Mouse (Mus musculus): ENCODE data around the gene Dnm3. TPM values are rescaled to one million over a fixed set of nuclear protein-coding genes. Genes with fewer than 3 reads are reported as not detected.

Dnm3 gene
- polyA plus RNA-seq, 1 experiment from 2014 or later = 7.2 TPM

DNA sequence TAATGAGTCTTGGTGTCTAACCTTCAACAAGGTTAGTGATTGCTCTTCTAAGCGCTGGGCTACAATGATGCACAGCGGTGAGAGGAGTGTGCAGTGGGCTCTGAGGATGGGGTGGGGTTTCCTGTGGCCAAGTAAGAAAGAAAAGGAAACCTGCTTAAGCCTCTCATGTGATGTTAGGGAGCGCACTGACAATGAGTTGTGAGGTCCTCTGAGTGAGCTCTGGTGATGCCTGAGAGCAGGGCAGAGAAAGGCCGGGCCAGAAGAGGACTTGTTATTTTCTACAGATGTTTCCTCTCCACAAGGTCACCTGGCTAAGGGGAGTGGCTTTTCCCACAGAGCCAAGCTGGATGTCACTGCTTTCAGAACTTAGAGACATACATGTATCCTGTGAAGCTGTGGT, 298.4 kb downstream of the Dnm3 start:
- WGBS = 87% methylated on average over 4 of the region's 4 CpGs
- H3K4me2 ChIP-seq (ENCODE audit: low read depth, low read length, severe bottlenecking) = no peak overlapping the region
- H3K36me3 ChIP-seq (ENCODE audit: control insufficient read depth, insufficient read depth, low read length) = no peaks in the 10 kb centered on the region
- ATAC-seq (replicated peaks; ENCODE audit: low FRiP score) (no peak), DNase-seq (ENCODE audit: low spot score) (no peak)
- H3K27me3 ChIP-seq (ENCODE audit: control insufficient read depth, insufficient read depth, low read length) = no peaks in the 10 kb centered on the region
- no peak overlapping the region for H3K9ac ChIP-seq (ENCODE audit: low read length)
- H3K4me1 ChIP-seq (replicated peaks; ENCODE audit: control insufficient read depth, insufficient read depth, low read length) = no peaks in the 10 kb centered on the region; the same call in 1 of the 2 replicates
- H3K27ac ChIP-seq (ENCODE audit: low read depth, low read length) = no peak overlapping the region
- H3K4me3 ChIP-seq (ENCODE audit: low read depth, low read length) = no peak overlapping the region
- no peaks in the 10 kb centered on the region for H3K9me3 ChIP-seq (ENCODE audit: control insufficient read depth, low read length)

DNA sequence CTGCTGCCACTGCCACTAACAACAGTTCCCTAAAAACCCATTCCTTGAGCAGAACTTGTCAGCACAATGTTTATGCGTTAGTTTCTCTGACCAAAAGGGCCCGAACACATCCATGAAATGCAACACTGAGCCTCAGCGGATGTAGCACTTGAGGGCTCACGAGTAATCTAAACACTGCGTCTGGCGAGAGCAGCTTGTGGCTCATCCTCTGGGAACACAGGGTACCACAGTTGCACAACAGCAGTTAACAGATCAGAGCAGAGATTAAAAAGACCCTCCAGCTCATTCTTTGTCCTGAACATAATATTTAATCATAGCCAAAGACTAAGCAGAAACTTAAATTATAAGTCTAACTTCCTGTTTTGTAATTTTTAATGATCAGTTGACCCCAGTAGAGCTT, 305.0 kb downstream of the Dnm3 start:
- DNase-seq (ENCODE audit: low spot score) (no peak), ATAC-seq (replicated peaks; ENCODE audit: low FRiP score) (no peak)
- H3K4me3 ChIP-seq (ENCODE audit: low read depth, low read length) = no peak overlapping the region
- no peaks in the 10 kb centered on the region for H3K27me3 ChIP-seq (ENCODE audit: control insufficient read depth, insufficient read depth, low read length)
- H3K9ac ChIP-seq (ENCODE audit: low read length) = no peak overlapping the region
- H3K9me3 ChIP-seq (ENCODE audit: control insufficient read depth, low read length) = no peaks in the 10 kb centered on the region
- H3K27ac ChIP-seq (ENCODE audit: low read depth, low read length) = no peak overlapping the region
- no peaks in the 10 kb centered on the region for H3K4me1 ChIP-seq (replicated peaks; ENCODE audit: control insufficient read depth, insufficient read depth, low read length)
- 75% methylated on average over 6 of the region's 6 CpGs for WGBS
- no peak overlapping the region for H3K4me2 ChIP-seq (ENCODE audit: low read depth, low read length, severe bottlenecking)
- H3K36me3 ChIP-seq (ENCODE audit: control insufficient read depth, insufficient read depth, low read length) = no peaks in the 10 kb centered on the region

DNA sequence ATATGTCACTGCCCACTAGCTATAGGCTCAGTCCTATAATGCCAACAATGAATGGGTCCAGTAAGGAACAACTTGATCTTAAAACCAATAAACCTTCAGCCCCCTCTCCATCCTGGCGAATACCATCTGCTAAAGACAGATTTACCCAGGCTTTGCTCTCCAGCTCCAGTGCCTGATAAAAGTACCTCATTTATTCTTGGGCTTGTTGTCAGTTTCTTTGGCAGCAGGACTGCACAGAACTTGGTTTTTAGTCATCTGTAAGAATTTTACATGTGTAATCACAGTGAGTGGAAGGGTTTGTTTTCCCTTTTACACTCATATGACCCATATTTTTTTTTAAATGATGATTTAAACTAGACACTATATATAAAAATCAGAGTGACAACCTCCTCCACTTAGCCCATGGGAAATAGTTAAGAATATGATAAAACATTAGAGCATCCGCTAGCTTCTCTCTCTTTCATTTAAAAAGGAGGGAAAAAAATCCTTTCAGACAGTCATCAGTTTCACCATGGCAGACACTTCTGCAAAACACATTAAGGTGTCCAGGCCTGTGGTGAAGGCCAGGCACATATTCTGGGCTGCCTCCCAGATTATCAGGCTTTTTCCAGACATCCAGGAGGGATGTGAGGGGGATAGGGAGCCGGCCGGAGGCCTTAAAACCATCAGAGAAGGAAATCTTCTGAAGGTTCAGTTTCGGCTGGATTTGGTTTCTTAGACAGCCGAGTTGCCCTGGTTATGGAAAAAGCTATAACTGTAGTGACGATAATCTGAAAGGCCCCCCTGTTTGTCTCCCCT, 313.9 kb downstream of the Dnm3 start:
- Histone ChIP-seq H3K4me2 (ENCODE audit: low read depth, low read length, severe bottlenecking) (no peak overlapping the region), H3K4me1 (replicated peaks; ENCODE audit: control insufficient read depth, insufficient read depth, low read length) (no peaks in the 10 kb centered on the region), H3K9me3 (ENCODE audit: control insufficient read depth, low read length) (no peaks in the 10 kb centered on the region), H3K4me3 (ENCODE audit: low read depth, low read length) (no peak overlapping the region), H3K36me3 (ENCODE audit: control insufficient read depth, insufficient read depth, low read length) (no peaks in the 10 kb centered on the region), H3K27ac (ENCODE audit: low read depth, low read length) (no peak overlapping the region), H3K9ac (ENCODE audit: low read length) (no peak overlapping the region), H3K27me3 (ENCODE audit: control insufficient read depth, insufficient read depth, low read length) (no peaks in the 10 kb centered on the region)
- 88% methylated on average over 7 of the region's 7 CpGs for WGBS
- no peak for ATAC-seq (replicated peaks; ENCODE audit: low FRiP score)
- no peak for DNase-seq (ENCODE audit: low spot score)

DNA sequence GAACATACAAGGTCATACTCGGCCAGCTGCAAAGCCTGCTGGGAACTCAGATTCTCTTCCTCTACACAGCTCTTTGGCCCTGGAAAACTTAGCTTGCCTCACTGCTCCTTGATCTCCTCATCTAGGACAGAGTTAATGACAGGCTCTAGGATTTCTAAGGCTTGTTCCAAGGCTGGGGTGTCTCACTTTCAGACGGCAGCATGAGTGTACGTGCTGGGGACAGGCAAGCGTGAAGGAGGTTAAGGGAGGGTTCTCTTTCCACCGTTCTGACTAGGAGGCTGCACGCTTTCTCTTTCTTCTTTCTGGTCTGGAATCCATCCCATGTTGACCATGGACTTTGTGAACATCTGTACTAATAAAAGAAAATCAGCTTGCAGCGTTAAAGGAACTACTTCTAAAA, 315.2 kb downstream of the Dnm3 start:
- no peak overlapping the region for H3K27ac ChIP-seq (ENCODE audit: low read depth, low read length)
- 84% methylated on average over 7 of the region's 7 CpGs for WGBS

DNA sequence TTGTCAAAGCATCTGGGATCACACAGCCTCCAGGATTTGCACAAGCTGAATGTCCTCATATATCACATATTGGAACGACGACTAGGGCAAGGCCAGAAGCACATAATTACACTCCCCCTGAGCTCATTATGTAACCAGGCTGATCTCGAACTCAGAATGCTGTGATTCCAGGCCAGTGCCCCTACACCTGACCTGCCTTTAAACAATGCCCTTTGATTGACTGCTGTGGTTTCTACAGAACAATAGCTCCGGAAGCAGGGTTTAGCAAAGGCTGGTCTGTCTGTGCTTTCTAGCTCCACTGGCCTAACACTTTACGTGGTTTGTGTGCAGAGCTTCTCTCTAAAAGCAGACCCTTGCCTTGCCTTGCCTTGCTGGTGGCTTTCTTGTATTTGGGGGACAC, 315.6 kb downstream of the Dnm3 start:
- H3K36me3 ChIP-seq (ENCODE audit: control insufficient read depth, insufficient read depth, low read length) = no peaks in the 10 kb centered on the region
- no peak overlapping the region for H3K4me2 ChIP-seq (ENCODE audit: low read depth, low read length, severe bottlenecking)
- no peaks in the 10 kb centered on the region for H3K4me1 ChIP-seq (replicated peaks; ENCODE audit: control insufficient read depth, insufficient read depth, low read length)
- H3K4me3 ChIP-seq (ENCODE audit: low read depth, low read length) = no peak overlapping the region
- no peak overlapping the region for H3K9ac ChIP-seq (ENCODE audit: low read length)
- no peak for ATAC-seq (replicated peaks; ENCODE audit: low FRiP score)
- DNase-seq (ENCODE audit: low spot score) = no peak
- WGBS = 39% methylated on average over 5 of the region's 5 CpGs
- H3K27ac ChIP-seq (ENCODE audit: low read depth, low read length) = no peak overlapping the region
- H3K27me3 ChIP-seq (ENCODE audit: control insufficient read depth, insufficient read depth, low read length) = no peaks in the 10 kb centered on the region
- H3K9me3 ChIP-seq (ENCODE audit: control insufficient read depth, low read length) = no peaks in the 10 kb centered on the region

More for the DNA sequence above, 315.2 kb downstream of the Dnm3 start:
- no peak overlapping the region for H3K4me3 ChIP-seq (ENCODE audit: low read depth, low read length)
- no peaks in the 10 kb centered on the region for H3K36me3 ChIP-seq (ENCODE audit: control insufficient read depth, insufficient read depth, low read length)
- DNase-seq (ENCODE audit: low spot score) (no peak), ATAC-seq (replicated peaks; ENCODE audit: low FRiP score) (no peak)
- H3K4me2 ChIP-seq (ENCODE audit: low read depth, low read length, severe bottlenecking) = no peak overlapping the region
- no peak overlapping the region for H3K9ac ChIP-seq (ENCODE audit: low read length)
- H3K4me1 ChIP-seq (replicated peaks; ENCODE audit: control insufficient read depth, insufficient read depth, low read length) = no peaks in the 10 kb centered on the region
- no peaks in the 10 kb centered on the region for H3K9me3 ChIP-seq (ENCODE audit: control insufficient read depth, low read length)
- no peaks in the 10 kb centered on the region for H3K27me3 ChIP-seq (ENCODE audit: control insufficient read depth, insufficient read depth, low read length)

DNA sequence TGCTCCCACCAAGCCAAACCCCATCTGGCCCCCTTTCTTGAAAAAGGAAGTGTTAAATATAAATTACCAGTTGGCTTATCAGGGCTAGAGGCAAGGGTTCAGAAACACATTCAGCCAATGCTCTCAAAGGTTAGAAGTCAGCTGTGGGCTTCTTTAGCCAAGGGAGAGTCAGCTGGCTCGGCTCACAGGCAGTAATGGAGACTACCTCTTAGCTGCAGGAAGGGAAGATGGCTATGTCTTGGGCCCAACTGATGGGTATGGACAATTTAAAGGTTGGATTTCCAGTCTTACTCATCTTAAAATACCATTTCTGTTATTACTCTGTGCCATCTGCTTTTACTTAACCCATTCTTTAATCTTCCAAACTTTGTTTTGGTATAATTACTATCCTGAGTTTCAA, 317.1 kb downstream of the Dnm3 start:
- H3K36me3 ChIP-seq (ENCODE audit: control insufficient read depth, insufficient read depth, low read length) = no peaks in the 10 kb centered on the region
- DNase-seq (ENCODE audit: low spot score) = no peak
- H3K9ac ChIP-seq (ENCODE audit: low read length) = no peak overlapping the region
- no peak overlapping the region for H3K27ac ChIP-seq (ENCODE audit: low read depth, low read length)
- no peak overlapping the region for H3K4me2 ChIP-seq (ENCODE audit: low read depth, low read length, severe bottlenecking)
- H3K9me3 ChIP-seq (ENCODE audit: control insufficient read depth, low read length) = no peaks in the 10 kb centered on the region
- ATAC-seq (replicated peaks; ENCODE audit: low FRiP score) = no peak
- H3K4me3 ChIP-seq (ENCODE audit: low read depth, low read length) = no peak overlapping the region
- no peaks in the 10 kb centered on the region for H3K4me1 ChIP-seq (replicated peaks; ENCODE audit: control insufficient read depth, insufficient read depth, low read length)
- H3K27me3 ChIP-seq (ENCODE audit: control insufficient read depth, insufficient read depth, low read length) = no peaks in the 10 kb centered on the region
- WGBS = 64% methylated on average over 1 of the region's 1 CpGs

DNA sequence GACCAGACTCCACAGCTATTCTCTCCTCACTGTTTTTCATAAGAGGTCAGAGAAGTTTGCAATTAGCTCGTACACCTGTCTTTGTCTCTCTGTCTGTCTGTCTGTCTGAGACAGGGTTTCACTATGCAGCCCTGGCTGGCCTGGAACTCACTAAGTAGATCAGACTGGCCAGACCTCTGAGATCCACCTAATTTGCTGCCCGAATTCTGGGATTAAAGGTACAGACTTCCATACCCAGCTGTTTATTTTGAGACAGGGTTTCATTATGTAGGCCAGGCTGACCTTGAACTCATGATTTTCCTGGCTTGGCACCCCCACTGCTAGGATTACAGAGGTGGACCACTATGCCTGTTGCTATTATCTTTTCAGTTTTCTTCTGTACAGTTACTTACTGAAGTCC, 319.3 kb downstream of the Dnm3 start:
- no peak overlapping the region for H3K4me3 ChIP-seq (ENCODE audit: low read depth, low read length)
- H3K27me3 ChIP-seq (ENCODE audit: control insufficient read depth, insufficient read depth, low read length) = no peaks in the 10 kb centered on the region
- DNase-seq (ENCODE audit: low spot score) = no peak
- H3K27ac ChIP-seq (ENCODE audit: low read depth, low read length) = no peak overlapping the region
- no peak for ATAC-seq (replicated peaks; ENCODE audit: low FRiP score)
- H3K9ac ChIP-seq (ENCODE audit: low read length) = no peak overlapping the region
- no peaks in the 10 kb centered on the region for H3K36me3 ChIP-seq (ENCODE audit: control insufficient read depth, insufficient read depth, low read length)
- H3K9me3 ChIP-seq (ENCODE audit: control insufficient read depth, low read length) = no peaks in the 10 kb centered on the region
- 75% methylated on average over 2 of the region's 2 CpGs for WGBS
- H3K4me1 ChIP-seq (replicated peaks; ENCODE audit: control insufficient read depth, insufficient read depth, low read length) = no peaks in the 10 kb centered on the region
- H3K4me2 ChIP-seq (ENCODE audit: low read depth, low read length, severe bottlenecking) = no peak overlapping the region

DNA sequence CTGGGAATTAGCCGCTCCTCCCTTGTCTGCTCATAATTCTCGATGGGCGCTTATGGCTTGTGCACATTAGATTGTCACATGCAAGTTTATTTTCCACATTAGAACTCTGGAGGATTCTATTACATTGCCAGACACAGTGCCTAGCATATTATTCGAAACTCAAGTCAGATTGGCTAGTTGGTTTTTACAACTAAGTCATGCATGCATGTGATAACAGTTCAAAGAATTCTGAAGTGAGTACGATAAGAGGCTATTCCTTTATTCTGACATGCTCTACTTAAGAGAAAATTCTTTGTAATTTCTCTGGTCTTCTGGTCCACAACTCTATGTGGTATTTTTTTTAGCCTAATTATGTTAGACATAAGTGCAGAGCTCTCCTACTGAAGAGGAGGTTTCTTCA, 320.2 kb downstream of the Dnm3 start:
- Histone ChIP-seq H3K4me1 (replicated peaks; ENCODE audit: control insufficient read depth, insufficient read depth, low read length) (no peaks in the 10 kb centered on the region), H3K4me3 (ENCODE audit: low read depth, low read length) (no peak overlapping the region), H3K9me3 (ENCODE audit: control insufficient read depth, low read length) (no peaks in the 10 kb centered on the region), H3K4me2 (ENCODE audit: low read depth, low read length, severe bottlenecking) (no peak overlapping the region), H3K9ac (ENCODE audit: low read length) (no peak overlapping the region), H3K27ac (ENCODE audit: low read depth, low read length) (no peak overlapping the region), H3K27me3 (ENCODE audit: control insufficient read depth, insufficient read depth, low read length) (no peaks in the 10 kb centered on the region), H3K36me3 (ENCODE audit: control insufficient read depth, insufficient read depth, low read length) (no peaks in the 10 kb centered on the region)
- DNase-seq (ENCODE audit: low spot score) (no peak), ATAC-seq (replicated peaks; ENCODE audit: low FRiP score) (no peak)
- 93% methylated on average over 5 of the region's 5 CpGs for WGBS

DNA sequence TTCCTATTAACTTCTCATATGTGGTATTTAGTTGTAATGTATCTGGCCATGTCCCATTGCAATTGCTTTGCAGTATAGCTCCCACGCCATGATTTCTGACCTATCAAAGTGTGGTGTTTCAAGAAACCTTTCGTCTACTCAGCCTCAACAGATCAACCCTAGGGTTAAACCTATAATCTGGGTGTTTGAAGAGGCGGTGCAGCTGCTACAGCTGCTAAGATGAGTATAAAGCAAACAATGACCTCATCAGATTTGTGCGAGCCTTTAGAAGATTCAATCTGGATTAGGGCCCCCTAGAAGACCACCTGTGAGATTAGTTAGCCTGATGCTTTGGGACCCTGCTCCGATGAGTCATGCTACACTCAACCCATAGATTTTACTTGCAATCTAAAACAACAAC, 321.0 kb downstream of the Dnm3 start:
- no peaks in the 10 kb centered on the region for H3K36me3 ChIP-seq (ENCODE audit: control insufficient read depth, insufficient read depth, low read length)
- no peak for ATAC-seq (replicated peaks; ENCODE audit: low FRiP score)
- 62% methylated on average over 5 of the region's 5 CpGs for WGBS

More for the DNA sequence above, 321.0 kb downstream of the Dnm3 start:
- Histone ChIP-seq H3K4me2 (ENCODE audit: low read depth, low read length, severe bottlenecking) (no peak overlapping the region), H3K4me3 (ENCODE audit: low read depth, low read length) (no peak overlapping the region), H3K27me3 (ENCODE audit: control insufficient read depth, insufficient read depth, low read length) (no peaks in the 10 kb centered on the region), H3K9ac (ENCODE audit: low read length) (no peak overlapping the region), H3K27ac (ENCODE audit: low read depth, low read length) (no peak overlapping the region), H3K4me1 (replicated peaks; ENCODE audit: control insufficient read depth, insufficient read depth, low read length) (no peaks in the 10 kb centered on the region), H3K9me3 (ENCODE audit: control insufficient read depth, low read length) (no peaks in the 10 kb centered on the region)
- DNase-seq (ENCODE audit: low spot score) = no peak

All from forebrain, embryonic 11.5 days (tissue).